Mouse (Mus musculus): ENCODE measurements around the gene Add3. TPM values are rescaled to one million over a fixed set of nuclear protein-coding genes. Genes with fewer than 3 reads are reported as not detected.

Add3 gene
- total RNA-seq, 2 experiments from 2014 or later, result 125 to 129 TPM

- no peak overlapping the region for H3K27ac ChIP-seq
- DNase-seq (ENCODE audit: low spot score in 2 of 2), result no peak
- TF ChIP-seq CTCF (conservative IDR thresholded peaks at IDR 0.05), result no peak
Measured at GRCm38 (mm10) chr19:53296331-53297254, 156.3 kb downstream of the Add3 start.

More at GRCm38 (mm10) chr19:53296331-53297254, 156.3 kb downstream of the Add3 start:
- no peak overlapping the region for H3K4me3 ChIP-seq

Other genes with a start within 250 kb of the Add3 start
- 10 to 100 TPM; 78.7 to 82.9 TPM for gene Xpnpep1, start 100.2 kb upstream of the Add3 start, total RNA-seq (2021)
- 10 to 100 TPM; 62.8 to 68.6 TPM for gene Mxi1, start 170.1 kb downstream of the Add3 start, total RNA-seq (2021)
- not detected for gene Gm10197, start 231.3 kb downstream of the Add3 start, total RNA-seq (2021)

All from layer of hippocampus, adult 2 months (tissue).